Comparison of ENCODE assay signal across 15 mouse cellular contexts in genomic region chr15:84408576-84408975, GRCm38 (mm10). TPM values are rescaled to one million over a fixed set of nuclear protein-coding genes. Genes with fewer than 3 reads are reported as not detected.
DNase-seq lines count a peak whose midpoint lies in the region; ATAC-seq and TF ChIP-seq lines count a peak whose summit lies in the region.
"Had no signal": no experiment of that assay in that cellular context is flagged by ENCODE, and none has a peak within 500 bp of the region (broad histone marks: within the 10 kb centered on the region; RNA-seq: fewer than 3 reads in every experiment).

No protein-coding gene starts in this region.

- H3K27ac ChIP-seq in forebrain, postnatal 0 days (ENCODE audit: low read depth, low read length), result no peak overlapping the region
- H3K27ac ChIP-seq in limb, embryonic 14.5 days (replicated peaks; ENCODE audit: low read depth, low read length), result no peak overlapping the region
- no peak overlapping the region for H3K27ac ChIP-seq in kidney, embryonic 14.5 days (ENCODE audit: low read depth, low read length)
- H3K27ac ChIP-seq: embryonic facial prominence, embryonic 15.5 days; kidney, embryonic 15.5 days; liver, embryonic 15.5 days had no signal

- no peaks in the 10 kb centered on the region for H3K9me3 ChIP-seq in forebrain, postnatal 0 days (ENCODE audit: low read length)
- no peaks in the 10 kb centered on the region for H3K9me3 ChIP-seq in limb, embryonic 14.5 days (ENCODE audit: control insufficient read depth, low read length)
- H3K9me3 ChIP-seq in kidney, embryonic 14.5 days (ENCODE audit: control insufficient read depth, low read length), result no peaks in the 10 kb centered on the region
- H3K9me3 ChIP-seq: embryonic facial prominence, embryonic 15.5 days; heart, embryonic 12.5 days; kidney, embryonic 15.5 days; liver, embryonic 15.5 days had no signal

- peak; percentile 33 for DNase-seq in right cerebral cortex, adult 18-20 months
- no peak for DNase-seq in right cerebral cortex, postnatal 36 days (ENCODE audit: low spot score in 2 of 2)
- DNase-seq in forebrain, postnatal 0 days, result peak; percentile 45
- DNase-seq in limb, embryonic 14.5 days (ENCODE audit: low spot score), result peak; percentile 21
- no peak for DNase-seq in ovary, postnatal 14 days (ENCODE audit: low spot score)
- DNase-seq: cerebellum, postnatal 14 days; gastrocnemius, postnatal 14 days; lung, postnatal 4 days had no signal

- no peaks in the 10 kb centered on the region for H3K4me1 ChIP-seq in forebrain, postnatal 0 days (ENCODE audit: insufficient read depth)
- peaks cover 10% of the 10 kb centered on the region for H3K4me1 ChIP-seq in limb, embryonic 14.5 days (ENCODE audit: control insufficient read depth, insufficient read depth, low read length)
- H3K4me1 ChIP-seq in kidney, embryonic 14.5 days (ENCODE audit: control insufficient read depth, insufficient read depth, low read length), result no peaks in the 10 kb centered on the region

- TF ChIP-seq CTCF in forebrain, postnatal 0 days (IDR thresholded peaks at IDR 0.05; ENCODE audit: low read depth), result no peak

- WGBS in forebrain, postnatal 0 days, result 25% methylated on average over 3 of the region's 3 CpGs
- 33% methylated on average over 3 of the region's 3 CpGs for whole genome bisulfite sequencing in limb, embryonic 14.5 days
- WGBS in kidney, embryonic 14.5 days, result 56% methylated on average over 3 of the region's 3 CpGs

- H3K4me3 ChIP-seq in forebrain, postnatal 0 days (ENCODE audit: low read depth, low read length), result no peak overlapping the region
- no peak overlapping the region for H3K4me3 ChIP-seq in limb, embryonic 14.5 days (replicated peaks; ENCODE audit: low read length)
- no peak overlapping the region for H3K4me3 ChIP-seq in kidney, embryonic 14.5 days (ENCODE audit: low read length)
- H3K4me3 ChIP-seq: embryonic facial prominence, embryonic 15.5 days; heart, embryonic 12.5 days; kidney, embryonic 15.5 days; liver, embryonic 15.5 days had no signal

- H3K36me3 ChIP-seq in forebrain, postnatal 0 days (ENCODE audit: insufficient read depth), result peaks cover 3% of the 10 kb centered on the region; the same call in 1 of the 2 replicates
- H3K36me3 ChIP-seq in limb, embryonic 14.5 days (ENCODE audit: control insufficient read depth, insufficient read depth, low read length), result no peaks in the 10 kb centered on the region
- H3K36me3 ChIP-seq in kidney, embryonic 14.5 days (ENCODE audit: control insufficient read depth, insufficient read depth, low read length), result no peaks in the 10 kb centered on the region
- H3K36me3 ChIP-seq: embryonic facial prominence, embryonic 15.5 days; heart, embryonic 12.5 days; kidney, embryonic 15.5 days; liver, embryonic 15.5 days had no signal

- peak; percentile 73 for ATAC-seq in forebrain, postnatal 0 days
- ATAC-seq in limb, embryonic 14.5 days (ENCODE audit: low FRiP score, low read depth), result no peak
- ATAC-seq in cerebellum, adult (ENCODE audit: insufficient number of reproducible peaks, low FRiP score, low TSS enrichment), result no peak
- no peak for ATAC-seq in kidney, embryonic 14.5 days (ENCODE audit: low FRiP score, low TSS enrichment)

- no peak for TF ChIP-seq POLR2A in limb, embryonic 14.5 days (IDR thresholded peaks at IDR 0.05; ENCODE audit: borderline replicate concordance, extremely low read depth, insufficient read depth, insufficient read length)

- H3K9ac ChIP-seq in forebrain, postnatal 0 days, result no peak overlapping the region
- no peak overlapping the region for H3K9ac ChIP-seq in limb, embryonic 14.5 days (ENCODE audit: low read depth, low read length, severe bottlenecking)
- no peak overlapping the region for H3K9ac ChIP-seq in kidney, embryonic 14.5 days (ENCODE audit: low read depth, low read length)
- H3K9ac ChIP-seq: embryonic facial prominence, embryonic 15.5 days; heart, embryonic 12.5 days; kidney, embryonic 15.5 days; liver, embryonic 15.5 days had no signal

- no peaks in the 10 kb centered on the region for H3K27me3 ChIP-seq in forebrain, postnatal 0 days (ENCODE audit: insufficient read depth, low read length)
- H3K27me3 ChIP-seq in limb, embryonic 14.5 days (ENCODE audit: control insufficient read depth, insufficient read depth, low read length), result no peaks in the 10 kb centered on the region
- no peaks in the 10 kb centered on the region for H3K27me3 ChIP-seq in kidney, embryonic 14.5 days (ENCODE audit: control insufficient read depth, insufficient read depth, low read length)
- H3K27me3 ChIP-seq: kidney, embryonic 15.5 days; liver, embryonic 15.5 days had no signal

- no peak overlapping the region for H3K4me2 ChIP-seq in forebrain, postnatal 0 days (ENCODE audit: low read depth)
- no peak overlapping the region for H3K4me2 ChIP-seq in limb, embryonic 14.5 days (replicated peaks; ENCODE audit: low read depth, low read length, severe bottlenecking)
- H3K4me2 ChIP-seq in kidney, embryonic 14.5 days (replicated peaks; ENCODE audit: low read depth, low read length), result no peak overlapping the region
- H3K4me2 ChIP-seq: embryonic facial prominence, embryonic 15.5 days; heart, embryonic 12.5 days; kidney, embryonic 15.5 days; liver, embryonic 15.5 days had no signal

RNA-seq across cellular contexts. Expression of gene Shisal1, which starts 38.3 kb away (rescaled TPM):
- total RNA-seq in forebrain, postnatal 0 days (2014; rRNA removed), result 28.8 and 48.4 TPM in 2 replicates
- polyA plus RNA-seq in forebrain, postnatal 0 days (2015; fragmentation: Nextera tagmentation; extraction: Ambion mirVana), result 10.8 and 19.0 TPM in 2 replicates
- polyA plus RNA-seq in limb, embryonic 14.5 days (2012; rRNA removed), result 7.7 and 8.7 TPM in 2 replicates
- 4.9 and 5.8 TPM in 2 replicates for polyA plus RNA-seq in limb, embryonic 14.5 days (2014; fragmentation: Nextera tagmentation; extraction: Ambion mirVana)
- polyA plus RNA-seq in kidney, embryonic 14.5 days (2014; fragmentation: Nextera tagmentation; extraction: Ambion mirVana), result 1.5 and 2.1 TPM in 2 replicates
- total RNA-seq: CH12.LX had no signal

Comparison
In these comparisons a context has a peak if more than half of its experiments do, and no peak if none do; other contexts are left out.
1. DNase-seq: peak in right cerebral cortex, adult 18-20 months (single experiment), forebrain, postnatal 0 days (single experiment) and limb, embryonic 14.5 days (single experiment); none in right cerebral cortex, postnatal 36 days (0 of 2) and ovary, postnatal 14 days (single experiment).